9 mouse cellular contexts compared by ENCODE assay signal in genomic region chr19:45747028-45747867, GRCm38 (mm10). TPM values are rescaled to one million over a fixed set of nuclear protein-coding genes. Genes with fewer than 3 reads are reported as not detected.
A peak's percentile ranks its signal among the peaks of the same experiment; 100 is the strongest.
DNase-seq lines count a peak whose midpoint lies in the region; ATAC-seq and TF ChIP-seq lines count a peak whose summit lies in the region.
"Had no signal": no experiment of that assay in that cellular context is flagged by ENCODE, and none has a peak within 500 bp of the region (broad histone marks: within the 10 kb centered on the region; RNA-seq: fewer than 3 reads in every experiment).

No protein-coding gene starts in this region.

- TF ChIP-seq POLR2A in testis, adult 2 months (IDR thresholded peaks at IDR 0.05; ENCODE audit: control insufficient read depth, low read depth, low read length) = no peak

- H3K4me2 ChIP-seq in midbrain, embryonic 13.5 days (replicated peaks) = no peak overlapping the region
- no peak overlapping the region for H3K4me2 ChIP-seq in intestine, postnatal 0 days (replicated peaks; ENCODE audit: low read depth)

- peak; percentile 85 for DNase-seq in midbrain, embryonic 10.5 days (ENCODE audit: low spot score)
- peak; percentile 86 for DNase-seq in cerebellum, adult 9-10 months
- peak; percentile 83 for DNase-seq in gastrocnemius, adult 18-20 months (ENCODE audit: low spot score)
- peak; percentile 75 to 78 for DNase-seq in left cerebral cortex, postnatal 36 days (ENCODE audit: low spot score in 2 of 2)
- DNase-seq in natural killer cell, adult 2 months (ENCODE audit: low spot score in 2 of 2) = peak; percentile 76 to 83

- H3K9me3 ChIP-seq in midbrain, embryonic 10.5 days (replicated peaks) = no peaks in the 10 kb centered on the region
- no peaks in the 10 kb centered on the region for H3K9me3 ChIP-seq in midbrain, embryonic 13.5 days
- no peaks in the 10 kb centered on the region for H3K9me3 ChIP-seq in intestine, postnatal 0 days (ENCODE audit: control insufficient read depth)
- H3K9me3 ChIP-seq: embryonic facial prominence, embryonic 15.5 days had no signal

- H3K4me3 ChIP-seq in midbrain, embryonic 10.5 days = no peak overlapping the region
- no peak overlapping the region for H3K4me3 ChIP-seq in midbrain, embryonic 13.5 days (replicated peaks)
- H3K4me3 ChIP-seq in intestine, postnatal 0 days (ENCODE audit: low read depth, low read length) = no peak overlapping the region
- peak overlapping the region; percentile 7 for H3K4me3 ChIP-seq in testis, adult 2 months (ENCODE audit: control insufficient read depth, low read depth, low read length)

- 37% methylated on average over 11 of the region's 11 CpGs for WGBS in midbrain, embryonic 10.5 days
- 36% methylated on average over 11 of the region's 11 CpGs for WGBS in midbrain, embryonic 13.5 days
- 33% methylated on average over 11 of the region's 11 CpGs for WGBS in intestine, postnatal 0 days

- ATAC-seq in midbrain, embryonic 13.5 days = no peak
- no peak for ATAC-seq in intestine, postnatal 0 days

- no peak overlapping the region for H3K9ac ChIP-seq in midbrain, embryonic 13.5 days (replicated peaks)
- H3K9ac ChIP-seq in intestine, postnatal 0 days (ENCODE audit: low read depth, low read length) = 0 out of 2 replicates have a peak overlapping the region, but pooled peaks have one; percentile 11
- H3K9ac ChIP-seq: embryonic facial prominence, embryonic 15.5 days had no signal

- H3K36me3 ChIP-seq in midbrain, embryonic 10.5 days = peaks cover 17% of the 10 kb centered on the region
- H3K36me3 ChIP-seq in midbrain, embryonic 13.5 days = peaks cover 12% of the 10 kb centered on the region
- H3K36me3 ChIP-seq in intestine, postnatal 0 days (ENCODE audit: control insufficient read depth, insufficient read depth) = peaks cover 10% of the 10 kb centered on the region
- no peaks in the 10 kb centered on the region for H3K36me3 ChIP-seq in testis, adult 2 months (ENCODE audit: control insufficient read depth, insufficient read depth, low read length)

- H3K4me1 ChIP-seq in midbrain, embryonic 10.5 days = peaks cover 54% of the 10 kb centered on the region
- H3K4me1 ChIP-seq in midbrain, embryonic 13.5 days (replicated peaks) = peaks cover 40% of the 10 kb centered on the region
- peaks cover 3% of the 10 kb centered on the region; the same call in 1 of the 2 replicates for H3K4me1 ChIP-seq in intestine, postnatal 0 days (replicated peaks; ENCODE audit: control insufficient read depth, insufficient read depth, low read length)
- H3K4me1 ChIP-seq in testis, adult 2 months (ENCODE audit: control insufficient read depth, insufficient read depth, low read length) = peaks cover 40% of the 10 kb centered on the region

- no peak overlapping the region for H3K27ac ChIP-seq in midbrain, embryonic 10.5 days (replicated peaks)
- no peak overlapping the region for H3K27ac ChIP-seq in midbrain, embryonic 13.5 days
- H3K27ac ChIP-seq in intestine, postnatal 0 days (ENCODE audit: low read depth, low read length) = peak overlapping the region; percentile 7; the same call in 1 of the 2 replicates
- no peak overlapping the region for H3K27ac ChIP-seq in testis, adult 2 months (ENCODE audit: control insufficient read depth, insufficient read depth, low read depth, low read length)
- H3K27ac ChIP-seq: embryonic facial prominence, embryonic 15.5 days had no signal

- H3K27me3 ChIP-seq in midbrain, embryonic 10.5 days (ENCODE audit: low read depth, poor library complexity, severe bottlenecking) = peaks cover 61% of the 10 kb centered on the region
- peaks cover 61% of the 10 kb centered on the region for H3K27me3 ChIP-seq in midbrain, embryonic 13.5 days
- peaks cover 35% of the 10 kb centered on the region for H3K27me3 ChIP-seq in intestine, postnatal 0 days (replicated peaks; ENCODE audit: control insufficient read depth, insufficient read depth, low read length)
- H3K27me3 ChIP-seq in testis, adult 2 months (ENCODE audit: control insufficient read depth, insufficient read depth, low read length) = peaks cover 3% of the 10 kb centered on the region

- intact Hi-C loops in left cerebral cortex, postnatal 36 days (cut with DNase I) = loop anchor here (5.0 kb wide), 1 partner anchor 525 kb away; no protein-coding TSS in a partner anchor

- TF ChIP-seq CTCF in intestine, postnatal 0 days (IDR thresholded peaks at IDR 0.05; ENCODE audit: low read depth) = peak; percentile 90
- TF ChIP-seq CTCF in testis, adult 2 months (IDR thresholded peaks at IDR 0.05; ENCODE audit: control insufficient read depth, insufficient read depth, insufficient replicate concordance, low read depth, low read length) = peak; percentile 78; the same call in 1 of the 2 replicates

RNA-seq across cellular contexts. Expression of gene Npm3, which starts 2.1 kb away (rescaled TPM):
- polyA plus RNA-seq in midbrain, embryonic 10.5 days (2016; fragmentation: Nextera tagmentation; extraction: Ambion mirVana) = 7.5 and 9.4 TPM in 2 replicates
- polyA plus RNA-seq in midbrain, embryonic 13.5 days (2015; fragmentation: Nextera tagmentation; extraction: Ambion mirVana) = 6.2 and 7.8 TPM in 2 replicates
- total RNA-seq in gastrocnemius, adult 18-20 months (2021) = 10 to 100 TPM; 10.1 to 11.0 TPM
- polyA plus RNA-seq in intestine, postnatal 0 days (2015; fragmentation: Nextera tagmentation; extraction: Ambion mirVana) = 8.5 and 9.0 TPM in 2 replicates
- total RNA-seq in left cerebral cortex, postnatal 36 days (2021) = 1 to 10 TPM; 5.4 to 5.8 TPM
- 212 and 245 TPM in 2 replicates for polyA plus RNA-seq in testis, adult 2 months (2012; rRNA removed)

RNA-seq across cellular contexts. Expression of gene Fgf8, which starts 4.5 kb away (rescaled TPM):
- 25.5 and 28.8 TPM in 2 replicates for polyA plus RNA-seq in midbrain, embryonic 10.5 days (2016; fragmentation: Nextera tagmentation; extraction: Ambion mirVana)
- 2.1 and 2.8 TPM in 2 replicates for polyA plus RNA-seq in midbrain, embryonic 13.5 days (2015; fragmentation: Nextera tagmentation; extraction: Ambion mirVana)
- total RNA-seq in gastrocnemius, adult 18-20 months (2021) = not detected
- polyA plus RNA-seq in intestine, postnatal 0 days (2015; fragmentation: Nextera tagmentation; extraction: Ambion mirVana) = not detected in 2 replicates
- total RNA-seq in left cerebral cortex, postnatal 36 days (2021) = not detected
- 1.4 and 1.5 TPM in 2 replicates for polyA plus RNA-seq in testis, adult 2 months (2012; rRNA removed)

RNA-seq across cellular contexts. Expression of gene Mgea5, which starts 36.4 kb away (rescaled TPM):
- 60.8 and 67.5 TPM in 2 replicates for polyA plus RNA-seq in midbrain, embryonic 10.5 days (2016; fragmentation: Nextera tagmentation; extraction: Ambion mirVana)
- polyA plus RNA-seq in midbrain, embryonic 13.5 days (2015; fragmentation: Nextera tagmentation; extraction: Ambion mirVana) = 96.2 and 102 TPM in 2 replicates
- total RNA-seq in gastrocnemius, adult 18-20 months (2021) = 10 to 100 TPM; 32.1 to 39.9 TPM
- 18.2 and 19.3 TPM in 2 replicates for polyA plus RNA-seq in intestine, postnatal 0 days (2015; fragmentation: Nextera tagmentation; extraction: Ambion mirVana)
- total RNA-seq in left cerebral cortex, postnatal 36 days (2021) = 100 to 1,000 TPM; 143 to 168 TPM
- polyA plus RNA-seq in testis, adult 2 months (2012; rRNA removed) = 52.2 and 56.7 TPM in 2 replicates

Comparison
In these comparisons a context has a peak if more than half of its experiments do, and no peak if none do; other contexts are left out.
1. RNA of gene Npm3, which starts 2.1 kb away (polyA plus RNA-seq): 212 to 245 TPM in testis, adult 2 months; 7.5 to 9.4 TPM in midbrain, embryonic 10.5 days, 8.5 to 9.0 TPM in intestine, postnatal 0 days and 6.2 to 7.8 TPM in midbrain, embryonic 13.5 days; every median in the first group is over 10 times any median in the second.
2. Peak in every context shown above with its lines, with median percentiles within 50 percentile points of each other: DNase-seq.